Mouse (Mus musculus) kidney, adult 2 months (tissue): ENCODE measurements around the gene Srgap2.

Experiments
- CTCF ChIP-seq: fragments of 200-500 bp; conservative IDR thresholded peaks from 2 replicates; pipeline ENCODE4 v1.5.1; 2011; ENCODE audit warnings: low read depth, mild to moderate bottlenecking, control low read depth, low read length, moderate library complexity, mixed read lengths; ENCODE audit not compliant: insufficient read depth, insufficient read length
- POLR2A ChIP-seq: fragments of 200-500 bp; IDR thresholded peaks from one replicate; pipeline ENCODE4 v1.6.1; 2011; ENCODE audit warnings: low read depth, low read length, control low read depth

GRCm38 (mm10) chr1:131482242-131482641 lies 44.9 kb downstream of the Srgap2 start:
- TF ChIP-seq CTCF, result no peak
- no peak for TF ChIP-seq POLR2A
